Mouse (Mus musculus): ENCODE results near the gene Oaz2. TPM values are rescaled to one million over a fixed set of nuclear protein-coding genes. Genes with fewer than 3 reads are reported as not detected.

The Oaz2 gene
- total and polyA plus RNA-seq, 3 experiments, result 30.2 to 61.4 (median 35.3) TPM

DNA sequence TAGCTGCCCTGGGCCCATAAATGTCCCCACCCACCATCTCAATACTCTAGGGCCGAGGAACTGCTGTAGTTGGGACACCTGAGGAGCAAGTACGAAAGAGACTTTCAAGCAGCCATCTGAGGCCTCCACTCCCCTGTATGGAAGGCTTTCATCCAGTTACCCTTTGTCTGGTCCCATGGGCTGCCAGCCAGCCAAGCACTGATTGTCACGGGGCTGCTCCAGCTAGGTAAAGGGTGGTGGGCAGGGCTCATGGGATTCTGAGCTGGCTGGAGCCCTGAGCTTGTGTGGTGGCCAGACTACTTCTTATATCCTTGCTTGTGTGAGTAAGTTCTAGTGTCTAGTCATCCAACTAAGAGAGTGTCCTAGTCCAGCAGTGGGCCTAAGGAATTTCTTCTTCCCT is 10.6 kb upstream of the Oaz2 start:
- Histone ChIP-seq H3K79me2 (replicated peaks; ENCODE audit: control insufficient read depth, extremely low read depth, insufficient read depth, poor library complexity, severe bottlenecking) (no peaks in the 10 kb centered on the region), H3K27me3 (replicated peaks) (no peaks in the 10 kb centered on the region), H3K4me3 (replicated peaks in 1 of 3; ENCODE audit: low read depth in 2 of 3, low read length in 2 of 3, poor library complexity in 1 of 3) (no peak overlapping the region), H3K9ac (ENCODE audit: insufficient read depth, low read depth) (no peak overlapping the region), H3K4me1 (ENCODE audit: control insufficient read depth in 1 of 2, insufficient read depth in 2 of 2) (peaks cover 9 to 33% of the 10 kb centered on the region in 2 experiments; a peak in 3 of 4 replicates), H3K27ac (ENCODE audit: insufficient read depth, low read depth) (no peak overlapping the region), H3K36me3 (replicated peaks in 1 of 2; ENCODE audit: control insufficient read depth in 1 of 2, insufficient read depth in 1 of 2, low read length in 1 of 2) (no peaks in the 10 kb centered on the region), H3K4me2 (ENCODE audit: insufficient read depth, low read depth, poor library complexity, severe bottlenecking) (no peak overlapping the region), H3K9me3 (replicated peaks; ENCODE audit: low read length) (no peaks in the 10 kb centered on the region)
- TF ChIP-seq EP300 (IDR thresholded peaks at IDR 0.05; ENCODE audit: low read length) (no peak), USF2 (conservative IDR thresholded peaks at IDR 0.05; ENCODE audit: low read depth, low read length) (no peak), CTCF (conservative IDR thresholded peaks at IDR 0.05 in 1 of 2, IDR thresholded peaks at IDR 0.05 in 1 of 2; ENCODE audit: low read depth in 2 of 2, low read length in 2 of 2) (no peak), MAX (IDR thresholded peaks at IDR 0.05; ENCODE audit: low read length) (no peak), MAFK (IDR thresholded peaks at IDR 0.05; ENCODE audit: insufficient replicate concordance, low read length) (no peak)
- dilution Hi-C loops (cut with MboI; ENCODE audit: extremely low pct_ligation_motif_present, extremely low pct_unique_long_range_greater_than_20kb, low sequenced_read_pairs), result no loop called here
- no peak for DNase-seq (ENCODE audit: extremely low read depth)
- in situ Hi-C loops (cut with MboI; ENCODE audit: low pct_ligation_motif_present, low pct_unique_long_range_greater_than_20kb, low sequenced_read_pairs), result loop anchor here (10.0 kb wide), 1 partner anchor 132 kb away; the partner anchor contains the start of gene Ankdd1a

DNA sequence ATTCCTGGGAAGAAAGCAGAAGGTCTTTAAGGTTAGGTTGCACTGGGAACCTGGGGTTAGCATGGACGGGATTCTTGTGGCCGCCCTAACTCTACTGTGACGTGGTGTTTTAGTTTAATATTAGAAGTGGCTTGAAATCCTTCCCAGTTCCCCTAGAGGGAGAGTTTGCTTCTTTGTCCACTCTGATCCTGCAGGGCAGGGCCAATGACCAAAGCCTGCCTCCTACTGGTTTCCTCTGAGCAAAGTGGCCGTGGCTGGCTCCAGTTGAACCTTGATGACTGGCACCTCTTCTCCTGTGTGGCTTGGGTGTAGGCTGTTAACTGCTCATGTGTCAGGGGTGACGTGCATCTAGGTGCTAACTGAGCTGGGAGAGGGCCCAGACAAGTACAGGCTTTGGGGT is 6.8 kb upstream of the Oaz2 start:
- Histone ChIP-seq H3K9me3 (replicated peaks; ENCODE audit: low read length) (no peaks in the 10 kb centered on the region), H3K36me3 (replicated peaks in 1 of 2; ENCODE audit: control insufficient read depth in 1 of 2, insufficient read depth in 1 of 2, low read length in 1 of 2) (no peaks in the 10 kb centered on the region), H3K9ac (ENCODE audit: insufficient read depth, low read depth) (no peak overlapping the region), H3K27me3 (replicated peaks) (no peaks in the 10 kb centered on the region), H3K4me2 (ENCODE audit: insufficient read depth, low read depth, poor library complexity, severe bottlenecking) (no peak overlapping the region), H3K4me1 (ENCODE audit: control insufficient read depth in 1 of 2, insufficient read depth in 2 of 2) (peaks cover 6 to 26% of the 10 kb centered on the region in 2 experiments; a peak in 2 of 4 replicates), H3K4me3 (replicated peaks in 1 of 3; ENCODE audit: low read depth in 2 of 3, low read length in 2 of 3, poor library complexity in 1 of 3) (no peak overlapping the region), H3K27ac (ENCODE audit: insufficient read depth, low read depth) (no peak overlapping the region), H3K79me2 (replicated peaks; ENCODE audit: control insufficient read depth, extremely low read depth, insufficient read depth, poor library complexity, severe bottlenecking) (no peaks in the 10 kb centered on the region)
- dilution Hi-C loops (cut with MboI; ENCODE audit: extremely low pct_ligation_motif_present, extremely low pct_unique_long_range_greater_than_20kb, low sequenced_read_pairs) (no loop called here), in situ Hi-C loops (cut with MboI; ENCODE audit: low pct_ligation_motif_present, low pct_unique_long_range_greater_than_20kb, low sequenced_read_pairs) (loop anchor here (5.0 kb wide), 1 partner anchor 54 kb away; no protein-coding TSS in a partner anchor)
- peak; percentile 20; the same call in 1 of the 2 replicates for TF ChIP-seq SMC3 (IDR thresholded peaks at IDR 0.05; ENCODE audit: low read depth, low read length)
- peak in 1 of 2 experiments; percentile 53; a peak in 2 of 4 replicates for TF ChIP-seq CTCF (conservative IDR thresholded peaks at IDR 0.05 in 1 of 2, IDR thresholded peaks at IDR 0.05 in 1 of 2; ENCODE audit: low read depth in 2 of 2, low read length in 2 of 2)
- TF ChIP-seq POLR2A (IDR thresholded peaks at IDR 0.05; ENCODE audit: low read depth, low read length), result no peak
- TF ChIP-seq MAX (IDR thresholded peaks at IDR 0.05; ENCODE audit: low read length), result no peak
- DNase-seq (ENCODE audit: extremely low read depth), result no peak

DNA sequence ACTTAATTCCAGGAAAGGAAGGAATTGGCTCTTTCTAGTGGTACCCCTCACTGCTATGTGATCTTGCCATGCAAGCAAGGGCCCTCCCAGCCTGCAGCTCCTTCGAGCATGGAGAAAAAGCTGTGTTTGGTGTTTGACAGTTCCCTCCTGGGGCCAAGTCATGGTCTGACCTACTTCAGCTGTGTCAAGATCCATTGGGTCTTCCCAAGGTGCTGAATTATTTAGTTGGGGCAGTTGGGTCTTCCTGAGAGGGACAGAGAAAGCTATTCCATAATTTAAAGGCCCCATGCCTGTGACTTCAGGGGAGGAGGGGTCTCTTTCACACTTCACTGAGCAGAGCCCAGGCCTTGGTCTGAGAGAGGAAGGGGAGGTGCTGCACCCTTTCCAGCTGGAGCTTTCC is 6.3 kb upstream of the Oaz2 start:
- Histone ChIP-seq H3K4me3 (replicated peaks in 1 of 3; ENCODE audit: low read depth in 2 of 3, low read length in 2 of 3, poor library complexity in 1 of 3) (no peak overlapping the region), H3K79me2 (replicated peaks; ENCODE audit: control insufficient read depth, extremely low read depth, insufficient read depth, poor library complexity, severe bottlenecking) (no peaks in the 10 kb centered on the region), H3K27me3 (replicated peaks) (no peaks in the 10 kb centered on the region), H3K36me3 (replicated peaks in 1 of 2; ENCODE audit: control insufficient read depth in 1 of 2, insufficient read depth in 1 of 2, low read length in 1 of 2) (no peaks in the 10 kb centered on the region), H3K9ac (ENCODE audit: insufficient read depth, low read depth) (no peak overlapping the region), H3K9me3 (replicated peaks; ENCODE audit: low read length) (no peaks in the 10 kb centered on the region), H3K4me2 (ENCODE audit: insufficient read depth, low read depth, poor library complexity, severe bottlenecking) (no peak overlapping the region), H3K27ac (ENCODE audit: insufficient read depth, low read depth) (no peak overlapping the region), H3K4me1 (ENCODE audit: control insufficient read depth in 1 of 2, insufficient read depth in 2 of 2) (peaks cover 6 to 22% of the 10 kb centered on the region in 2 experiments; a peak in 2 of 4 replicates)
- TF ChIP-seq BHLHE40 (IDR thresholded peaks at IDR 0.05; ENCODE audit: low read depth, low read length) (no peak), USF2 (conservative IDR thresholded peaks at IDR 0.05; ENCODE audit: low read depth, low read length) (no peak), RAD21 (IDR thresholded peaks at IDR 0.05; ENCODE audit: low read depth, low read length) (no peak), TBP (conservative IDR thresholded peaks at IDR 0.05; ENCODE audit: low read depth, low read length) (no peak), IRF4 (IDR thresholded peaks at IDR 0.05; ENCODE audit: low read depth, low read length) (no peak)
- no peak for DNase-seq (ENCODE audit: extremely low read depth)
- dilution Hi-C loops (cut with MboI; ENCODE audit: extremely low pct_ligation_motif_present, extremely low pct_unique_long_range_greater_than_20kb, low sequenced_read_pairs) (no loop called here), in situ Hi-C loops (cut with MboI; ENCODE audit: low pct_ligation_motif_present, low pct_unique_long_range_greater_than_20kb, low sequenced_read_pairs) (loop anchor here (5.0 kb wide), 1 partner anchor 54 kb away; no protein-coding TSS in a partner anchor)
